Mouse (Mus musculus) lung, embryonic 15.5 days (tissue): ENCODE data around the gene Asxl2. TPM values are rescaled to one million over a fixed set of nuclear protein-coding genes. Genes with fewer than 3 reads are reported as not detected.

Experiments used
- ATAC-seq: fragments of 200-750 bp; cut with Nextera tagmentation; 2 replicates; pipeline ENCODE4 v1.8.0; 2017; ENCODE audit warnings: moderate number of reproducible peaks, borderline replicate concordance; ENCODE audit not compliant: low FRiP score, low TSS enrichment; ENCODE audit errors: extremely low read depth
- H3K27ac ChIP-seq: fragments of 300-500 bp; sonication (generic); 2 replicates; pipeline ENCODE4 v1.5.1; 2015; ENCODE audit warnings: moderate library complexity, mild to moderate bottlenecking, inconsistent platforms
- H3K27me3 ChIP-seq: fragments of 300-500 bp; sonication (generic); 2 replicates; pipeline ENCODE4 v1.6.1; 2015; ENCODE audit warnings: inconsistent platforms
- H3K36me3 ChIP-seq: fragments of 300-500 bp; sonication (generic); 2 replicates; pipeline ENCODE4 v1.6.1; 2015; ENCODE audit warnings: inconsistent platforms
- H3K4me1 ChIP-seq: fragments of 300-500 bp; sonication (generic); 2 replicates; pipeline ENCODE4 v1.6.1; 2015; ENCODE audit warnings: inconsistent platforms
- H3K4me2 ChIP-seq: fragments of 300-500 bp; sonication (generic); 2 replicates; pipeline ENCODE4 v1.6.1; 2015; ENCODE audit warnings: inconsistent platforms, mild to moderate bottlenecking, moderate library complexity
- H3K4me3 ChIP-seq: fragments of 300-500 bp; sonication (generic); 2 replicates; pipeline ENCODE4 v1.5.1; 2015; ENCODE audit warnings: mild to moderate bottlenecking, inconsistent platforms
- H3K9ac ChIP-seq: fragments of 300-500 bp; sonication (generic); 2 replicates; pipeline ENCODE4 v1.6.1; 2015; ENCODE audit warnings: inconsistent platforms
- H3K9me3 ChIP-seq: fragments of 300-500 bp; sonication (generic); 2 replicates; pipeline ENCODE4 v1.6.1; 2016; ENCODE audit warnings: inconsistent platforms
- WGBS: fragments of 180-500 bp; shearing (Covaris S2); methylation state at CpG from one replicate; pipeline ENCODE4 v1.1.7; 2015; 5-methylcytosine and 5-hydroxymethylcytosine counted together
- polyA plus RNA-seq: library from polyadenylated mRNA; unstranded; fragments of >200 nt; fragmentation: Nextera tagmentation; extraction: Ambion mirVana; gene quantifications from 2 replicates; pipeline ENCODE4 v1.2.1, GENCODE M21; 2015

The Asxl2 gene
- polyA plus RNA-seq, 1 experiment from 2014 or later, result 16.9 TPM

DNA sequence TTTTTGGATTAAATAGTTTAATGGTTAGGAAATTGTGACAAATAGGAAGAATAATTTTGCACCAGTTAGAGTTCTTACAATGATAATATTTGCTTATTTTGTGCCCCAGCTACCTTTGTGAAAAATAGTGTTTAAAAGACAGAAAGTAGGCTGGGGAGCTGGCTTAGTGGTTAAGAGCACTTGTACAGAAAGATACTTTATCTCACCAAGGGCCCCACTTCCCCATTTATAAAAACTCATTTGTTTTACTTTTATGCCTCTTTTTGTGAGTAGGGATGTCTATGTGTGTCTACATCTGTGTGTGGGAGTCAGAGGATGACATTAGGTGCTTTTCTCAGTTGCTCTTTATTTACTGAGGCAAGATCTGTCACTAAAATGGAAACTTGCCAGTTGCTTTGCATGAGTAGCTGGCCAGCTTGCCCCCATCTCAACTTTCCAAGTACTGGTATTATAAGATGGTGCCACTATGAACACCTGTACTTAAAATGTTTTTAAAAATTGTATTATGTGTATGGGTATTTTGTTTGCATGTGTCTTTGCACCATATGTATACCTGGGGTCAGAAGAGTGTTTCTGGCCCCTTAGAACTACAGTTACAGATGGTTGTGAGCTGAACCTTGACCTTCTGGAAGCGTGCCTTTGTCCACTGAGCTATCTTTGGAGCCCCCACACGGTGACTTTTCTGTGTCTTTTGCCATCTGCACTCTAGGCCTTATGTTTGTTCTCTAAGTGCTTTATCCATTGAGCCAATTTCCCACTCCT is 3.2 kb downstream of the Asxl2 start:
- H3K4me3 ChIP-seq, result no peak overlapping the region
- peaks cover 20% of the 10 kb centered on the region for H3K4me1 ChIP-seq
- H3K36me3 ChIP-seq, result no peaks in the 10 kb centered on the region
- H3K4me2 ChIP-seq, result no peak overlapping the region
- H3K9ac ChIP-seq, result no peak overlapping the region
- no peak for ATAC-seq
- no peaks in the 10 kb centered on the region for H3K9me3 ChIP-seq
- no peaks in the 10 kb centered on the region for H3K27me3 ChIP-seq
- no peak overlapping the region for H3K27ac ChIP-seq
- 76% methylated on average over 2 of the region's 2 CpGs for WGBS

DNA sequence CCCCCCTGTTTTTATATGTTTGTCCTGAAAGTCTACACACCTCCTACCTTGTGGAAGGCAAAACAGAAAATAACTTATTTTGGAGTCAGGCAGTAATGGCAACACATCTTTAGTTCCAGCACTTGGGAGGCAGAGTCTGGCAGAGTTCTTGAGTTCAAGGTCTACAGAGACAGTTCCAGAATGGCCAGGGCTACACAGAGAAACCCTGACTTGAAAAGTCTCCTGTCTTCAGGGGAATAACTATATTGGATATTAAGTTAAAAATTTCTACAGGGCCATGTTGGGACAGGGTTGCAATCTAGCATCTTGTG is 3.7 kb downstream of the Asxl2 start:
- Histone ChIP-seq H3K4me2 (no peak overlapping the region), H3K27me3 (no peaks in the 10 kb centered on the region), H3K9me3 (no peaks in the 10 kb centered on the region), H3K4me1 (peaks cover 15% of the 10 kb centered on the region), H3K27ac (no peak overlapping the region), H3K9ac (no peak overlapping the region), H3K4me3 (no peak overlapping the region), H3K36me3 (no peaks in the 10 kb centered on the region)
- no peak for ATAC-seq

DNA sequence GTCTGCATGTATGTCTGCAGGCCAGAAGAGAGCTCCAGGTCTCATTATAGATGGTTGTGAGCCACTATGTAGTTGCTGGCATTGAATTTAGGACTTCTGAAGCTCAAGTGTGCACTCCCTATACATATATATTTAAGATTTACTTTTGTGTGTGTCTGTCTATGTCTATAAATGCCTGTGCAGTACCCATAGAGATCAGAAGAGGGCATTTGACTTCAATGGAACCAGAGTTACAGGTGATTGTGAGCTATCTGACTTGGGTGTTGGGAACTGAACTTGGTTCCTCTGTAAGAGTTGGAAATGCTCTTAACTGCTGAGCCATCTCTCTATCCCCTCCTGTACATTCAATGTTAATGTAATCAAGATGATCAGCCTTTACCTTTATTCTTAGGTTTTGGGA is 4.3 kb downstream of the Asxl2 start:
- no peak overlapping the region for H3K9ac ChIP-seq
- H3K4me1 ChIP-seq, result peaks cover 11% of the 10 kb centered on the region
- ATAC-seq, result no peak
- H3K27ac ChIP-seq, result no peak overlapping the region
- H3K27me3 ChIP-seq, result no peaks in the 10 kb centered on the region
- no peaks in the 10 kb centered on the region for H3K36me3 ChIP-seq
- H3K4me2 ChIP-seq, result no peak overlapping the region
- no peak overlapping the region for H3K4me3 ChIP-seq
- H3K9me3 ChIP-seq, result no peaks in the 10 kb centered on the region

DNA sequence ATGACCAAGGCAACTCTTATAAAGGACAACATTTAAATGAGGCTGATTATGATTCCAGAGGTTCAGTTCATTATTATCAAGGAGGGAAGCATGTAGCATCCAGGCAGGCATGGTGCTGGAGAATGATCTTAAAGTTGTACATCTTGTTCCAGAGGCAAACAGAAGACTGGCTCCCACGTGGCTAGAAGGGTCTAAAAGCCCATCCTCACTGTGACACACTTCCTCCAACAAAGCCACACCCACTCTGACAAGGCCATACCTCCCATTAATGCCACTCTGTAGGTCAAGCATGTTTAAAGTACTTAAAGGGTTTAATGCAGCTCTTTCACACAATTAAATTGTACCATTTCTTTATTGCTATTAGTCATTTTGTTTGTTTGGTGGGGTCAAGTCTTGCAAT is 7.1 kb downstream of the Asxl2 start:
- Histone ChIP-seq H3K4me1 (0 out of 2 replicates have a peak, but pooled peaks cover 6% of the 10 kb centered on the region), H3K27ac (no peak overlapping the region), H3K9me3 (no peaks in the 10 kb centered on the region), H3K9ac (no peak overlapping the region), H3K27me3 (no peaks in the 10 kb centered on the region), H3K4me3 (no peak overlapping the region), H3K36me3 (no peaks in the 10 kb centered on the region), H3K4me2 (no peak overlapping the region)
- 55% methylated on average over 1 of the region's 1 CpGs for WGBS
- ATAC-seq, result no peak

DNA sequence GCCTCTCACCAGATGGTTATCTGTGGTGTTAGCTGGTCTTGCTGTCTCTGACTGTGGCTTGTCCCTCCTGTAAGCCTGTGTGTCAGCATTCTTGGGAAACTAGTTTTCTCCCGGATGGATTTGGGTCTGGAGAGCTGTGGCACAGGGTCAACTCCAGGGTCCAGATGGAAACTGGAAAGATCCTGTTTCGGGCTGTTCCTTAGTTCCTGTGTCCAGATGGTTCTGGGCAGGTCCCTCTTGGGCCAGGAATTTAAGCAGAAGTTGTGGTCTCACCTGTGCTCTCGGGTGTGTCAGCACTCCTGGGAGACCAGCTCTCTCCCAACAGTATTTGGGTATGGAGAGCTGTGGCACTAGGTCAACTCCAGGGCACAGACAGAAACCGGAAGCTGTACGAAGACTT is 9.8 kb downstream of the Asxl2 start:
- Histone ChIP-seq H3K4me2 (no peak overlapping the region), H3K9ac (no peak overlapping the region), H3K36me3 (no peaks in the 10 kb centered on the region), H3K4me3 (no peak overlapping the region), H3K27me3 (no peaks in the 10 kb centered on the region), H3K9me3 (no peaks in the 10 kb centered on the region), H3K27ac (no peak overlapping the region), H3K4me1 (no peaks in the 10 kb centered on the region)
- WGBS, result 84% methylated on average over 5 of the region's 5 CpGs
- ATAC-seq, result no peak

DNA sequence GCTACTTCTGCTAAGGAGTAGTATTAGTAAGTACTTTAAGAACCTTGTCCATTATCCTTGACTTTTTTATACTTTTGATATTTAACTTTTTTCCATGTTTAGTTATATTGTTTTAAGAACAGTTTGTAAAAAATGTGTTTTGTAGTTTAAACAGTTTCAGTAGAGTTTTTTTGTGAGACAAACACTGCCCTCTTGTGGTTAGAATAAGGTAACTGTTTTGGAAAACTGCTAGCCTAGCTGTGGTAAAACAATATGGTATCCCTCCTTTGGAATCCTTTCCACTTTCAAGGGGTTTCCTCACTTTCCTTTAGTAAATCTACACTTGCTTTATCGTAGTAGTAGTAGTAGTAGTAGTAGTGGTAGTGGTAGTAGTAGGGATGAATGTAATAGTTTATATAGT is 11.2 kb downstream of the Asxl2 start:
- no peaks in the 10 kb centered on the region for H3K9me3 ChIP-seq
- 0 out of 2 replicates have a peak, but pooled peaks cover under 1% of the 10 kb centered on the region for H3K36me3 ChIP-seq
- no peaks in the 10 kb centered on the region for H3K4me1 ChIP-seq
- H3K9ac ChIP-seq, result no peak overlapping the region
- WGBS, result 93% methylated on average over 1 of the region's 1 CpGs
- H3K4me3 ChIP-seq, result no peak overlapping the region
- H3K27ac ChIP-seq, result no peak overlapping the region
- ATAC-seq, result no peak
- no peak overlapping the region for H3K4me2 ChIP-seq
- H3K27me3 ChIP-seq, result no peaks in the 10 kb centered on the region

DNA sequence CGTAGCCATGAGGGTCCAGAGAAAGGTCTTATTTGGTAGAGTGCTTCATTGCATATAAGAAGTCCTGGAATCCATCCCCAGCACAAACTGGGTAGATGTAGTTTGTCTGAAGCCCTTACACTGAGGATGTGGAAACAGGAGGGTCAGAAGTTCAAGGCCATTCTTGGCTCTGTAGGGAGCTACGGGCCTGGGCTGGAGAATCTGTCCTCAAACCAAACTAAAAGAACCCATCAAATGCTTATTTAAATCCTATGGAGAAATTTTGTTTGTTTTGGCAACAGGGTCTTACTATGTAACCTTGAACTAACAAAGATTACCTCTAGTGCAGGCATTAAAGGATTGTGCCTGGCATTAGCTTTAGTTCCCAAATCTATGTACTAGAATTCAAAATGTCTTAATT is 14.3 kb downstream of the Asxl2 start:
- Histone ChIP-seq H3K27me3 (no peaks in the 10 kb centered on the region), H3K4me3 (no peak overlapping the region), H3K36me3 (0 out of 2 replicates have a peak, but pooled peaks cover 3% of the 10 kb centered on the region), H3K9me3 (no peaks in the 10 kb centered on the region), H3K4me1 (no peaks in the 10 kb centered on the region), H3K4me2 (no peak overlapping the region), H3K9ac (no peak overlapping the region), H3K27ac (no peak overlapping the region)
- no peak for ATAC-seq
- WGBS, result 76% methylated on average over 2 of the region's 2 CpGs

DNA sequence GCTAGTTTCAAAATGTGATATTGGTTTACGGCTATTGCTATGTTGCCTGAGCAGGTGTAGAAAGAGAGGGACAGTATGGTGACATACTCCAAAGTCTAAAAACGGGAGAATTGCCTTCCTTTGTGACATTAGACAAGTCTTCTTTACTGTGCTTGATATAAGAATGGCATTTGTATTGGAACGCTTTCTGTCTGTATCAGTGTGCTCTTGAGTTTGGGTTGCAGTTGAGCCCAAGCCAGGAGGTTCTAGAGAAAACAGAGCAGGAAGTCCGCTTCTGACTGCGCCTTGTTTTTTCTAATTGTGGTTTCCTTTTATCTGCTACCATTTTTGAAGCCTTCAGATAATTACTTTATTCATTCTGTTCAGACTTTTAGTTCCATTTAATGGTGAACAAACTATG is 14.7 kb downstream of the Asxl2 start:
- no peak overlapping the region for H3K4me3 ChIP-seq
- H3K36me3 ChIP-seq, result 0 out of 2 replicates have a peak, but pooled peaks cover 3% of the 10 kb centered on the region
- no peak overlapping the region for H3K9ac ChIP-seq
- 80% methylated on average over 5 of the region's 5 CpGs for WGBS
- H3K4me1 ChIP-seq, result no peaks in the 10 kb centered on the region
- no peaks in the 10 kb centered on the region for H3K27me3 ChIP-seq
- no peak overlapping the region for H3K4me2 ChIP-seq
- H3K27ac ChIP-seq, result no peak overlapping the region
- H3K9me3 ChIP-seq, result no peaks in the 10 kb centered on the region
- ATAC-seq, result no peak

DNA sequence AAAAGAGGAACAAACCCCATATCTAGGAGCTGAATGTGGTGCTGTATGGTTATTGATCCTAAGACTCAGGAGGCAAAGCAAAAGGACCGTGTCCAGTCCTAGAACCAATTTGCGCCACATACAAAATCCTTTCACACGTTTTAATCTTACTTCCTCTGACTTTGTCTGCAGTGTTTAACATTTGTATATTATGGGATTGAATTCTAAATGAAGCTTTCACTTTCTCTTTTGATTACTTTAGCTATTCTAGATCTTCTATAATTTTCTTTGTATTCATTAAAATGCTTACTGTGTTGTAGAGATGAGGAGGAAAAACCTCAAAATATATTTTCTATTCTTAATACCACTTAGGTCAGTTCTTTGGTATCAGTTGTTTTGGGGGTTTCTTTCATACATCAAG is 26.9 kb downstream of the Asxl2 start:
- H3K36me3 ChIP-seq, result peaks cover 39% of the 10 kb centered on the region
- no peaks in the 10 kb centered on the region for H3K27me3 ChIP-seq
- no peak overlapping the region for H3K4me3 ChIP-seq
- 91% methylated on average over 3 of the region's 3 CpGs for WGBS
- H3K4me1 ChIP-seq, result no peaks in the 10 kb centered on the region
- no peaks in the 10 kb centered on the region for H3K9me3 ChIP-seq
- no peak for ATAC-seq
- H3K27ac ChIP-seq, result no peak overlapping the region
- no peak overlapping the region for H3K4me2 ChIP-seq
- H3K9ac ChIP-seq, result no peak overlapping the region

DNA sequence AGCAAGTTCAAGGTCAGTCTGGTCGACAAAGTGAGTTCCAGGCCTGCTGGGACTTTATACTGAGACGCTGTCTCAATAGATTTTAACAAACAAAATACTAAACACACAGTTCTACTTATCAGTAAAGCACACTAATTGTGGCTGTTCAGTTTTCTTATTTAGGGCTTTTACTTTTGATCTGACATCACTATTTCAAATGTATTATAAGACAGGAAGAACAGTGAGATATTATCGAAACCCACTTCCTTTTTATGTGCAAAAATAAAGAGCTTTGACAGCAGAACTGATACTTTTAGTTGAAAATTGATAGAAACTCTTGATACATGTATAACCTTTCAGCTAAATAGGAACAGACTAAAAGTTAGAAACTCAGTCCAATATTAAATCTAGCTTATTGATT is 36.4 kb downstream of the Asxl2 start:
- no peak overlapping the region for H3K9ac ChIP-seq
- no peaks in the 10 kb centered on the region for H3K4me1 ChIP-seq
- 85% methylated on average over 3 of the region's 3 CpGs for WGBS
- no peak overlapping the region for H3K4me2 ChIP-seq
- H3K9me3 ChIP-seq, result no peaks in the 10 kb centered on the region
- peaks cover 18% of the 10 kb centered on the region for H3K36me3 ChIP-seq
- H3K27me3 ChIP-seq, result no peaks in the 10 kb centered on the region
- H3K4me3 ChIP-seq, result no peak overlapping the region
- no peak overlapping the region for H3K27ac ChIP-seq
- ATAC-seq, result no peak

DNA sequence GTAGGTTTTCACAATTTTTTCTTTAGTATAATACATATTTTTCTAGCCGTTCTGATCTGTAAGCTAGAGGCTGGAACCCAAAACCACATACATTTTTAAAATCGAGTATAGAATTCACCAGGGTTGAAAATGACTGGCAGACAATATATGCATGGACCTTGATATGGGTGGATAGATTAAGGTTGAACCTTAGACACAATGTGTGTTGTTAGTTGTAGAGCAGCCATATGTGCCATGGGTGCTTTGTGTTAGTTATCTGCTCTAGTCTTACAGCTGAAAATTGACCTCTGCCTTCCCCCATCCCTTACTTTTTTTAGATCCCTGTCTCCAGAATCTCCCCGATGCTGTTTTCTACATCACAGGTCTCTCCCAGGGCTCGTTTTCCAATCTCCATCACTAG is 73.0 kb downstream of the Asxl2 start:
- H3K4me2 ChIP-seq, result no peak overlapping the region
- peaks cover 67% of the 10 kb centered on the region for H3K36me3 ChIP-seq
- 87% methylated on average over 4 of the region's 4 CpGs for WGBS

DNA sequence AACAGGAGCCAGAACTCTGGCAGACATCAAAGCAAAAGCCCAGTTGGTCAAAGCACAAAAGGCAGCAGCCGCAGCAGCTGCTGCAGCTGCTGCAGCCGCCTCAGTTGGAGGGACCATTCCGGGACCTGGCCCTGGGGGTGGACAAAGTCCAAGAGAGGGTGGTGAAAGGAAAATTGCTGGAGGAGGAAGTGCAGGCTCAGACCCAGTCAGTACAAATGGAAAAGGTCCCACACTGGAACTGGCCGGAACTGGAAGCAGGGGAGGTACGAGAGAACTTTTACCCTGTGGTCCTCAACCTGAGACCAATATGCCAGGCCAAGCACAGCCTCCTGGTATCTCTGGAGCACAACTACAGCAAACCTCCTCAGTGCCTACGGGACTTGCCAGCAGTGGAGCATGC is 73.4 kb downstream of the Asxl2 start:
- H3K4me2 ChIP-seq, result no peak overlapping the region
- peaks cover 66% of the 10 kb centered on the region for H3K36me3 ChIP-seq
- H3K9me3 ChIP-seq, result no peaks in the 10 kb centered on the region
- no peaks in the 10 kb centered on the region for H3K27me3 ChIP-seq
- H3K27ac ChIP-seq, result no peak overlapping the region
- no peak for ATAC-seq
- no peak overlapping the region for H3K9ac ChIP-seq
- no peak overlapping the region for H3K4me3 ChIP-seq
- 96% methylated on average over 6 of the region's 6 CpGs for WGBS
- no peaks in the 10 kb centered on the region for H3K4me1 ChIP-seq

More for the DNA sequence above, 73.0 kb downstream of the Asxl2 start:
- no peaks in the 10 kb centered on the region for H3K27me3 ChIP-seq
- H3K9ac ChIP-seq, result no peak overlapping the region
- H3K4me3 ChIP-seq, result no peak overlapping the region
- ATAC-seq, result no peak
- H3K4me1 ChIP-seq, result no peaks in the 10 kb centered on the region
- H3K9me3 ChIP-seq, result no peaks in the 10 kb centered on the region
- no peak overlapping the region for H3K27ac ChIP-seq
